Mouse (Mus musculus) ES-E14 (cell line): ENCODE measurements around the gene Prss27. TPM values are rescaled to one million over a fixed set of nuclear protein-coding genes. Genes with fewer than 3 reads are reported as not detected.

Experiments used
- DNase-seq: peaks from one replicate; pipeline ENCODE4 v3.0.0-alpha.2; 2013; ENCODE audit warnings: low read depth, low spot score
- H3K27ac ChIP-seq: 2 replicates; pipeline ENCODE4 v1.5.1; 2012; ENCODE audit warnings: low read depth, mild to moderate bottlenecking, low read length, moderate library complexity, mixed read lengths; ENCODE audit not compliant: poor library complexity, insufficient read depth, severe bottlenecking
- H3K36me3 ChIP-seq: 2 replicates; pipeline ENCODE4 v1.6.1; 2012; ENCODE audit warnings: mild to moderate bottlenecking, low read length, moderate library complexity, mixed read lengths; ENCODE audit not compliant: control insufficient read depth, poor library complexity, insufficient read depth, severe bottlenecking
- H3K4me1 ChIP-seq, 2 experiments: fragments of 150-350 bp in 1 of 2; sonication (generic) in 1 of 2; 2 replicates each; pipeline ENCODE4 v1.6.1; 2012; ENCODE audit warnings: low read length in 2 of 2, mild to moderate bottlenecking in 1 of 2, mixed read lengths in 1 of 2; ENCODE audit not compliant: control insufficient read depth in 2 of 2, insufficient read depth in 2 of 2, poor library complexity in 1 of 2
- H3K4me3 ChIP-seq, 2 experiments: fragments of 150-350 bp in 1 of 2; sonication (generic) in 1 of 2; 2 replicates each; pipeline ENCODE4 v1.5.1; 2012; ENCODE audit warnings: low read length in 2 of 2, low read depth in 1 of 2, mild to moderate bottlenecking in 1 of 2, mixed read lengths in 1 of 2; ENCODE audit not compliant: insufficient read depth in 1 of 2, poor library complexity in 1 of 2, severe bottlenecking in 1 of 2
- H3K9ac ChIP-seq: 2 replicates; pipeline ENCODE4 v1.6.1; 2012; ENCODE audit warnings: low read depth, mild to moderate bottlenecking, low read length, mixed read lengths; ENCODE audit not compliant: poor library complexity, insufficient read depth, severe bottlenecking
- H3K9me3 ChIP-seq: fragments of 150-350 bp; sonication (generic); 2 replicates; pipeline ENCODE4 v1.6.1; 2012; ENCODE audit warnings: low read depth, mild to moderate bottlenecking, low read length; ENCODE audit not compliant: control insufficient read depth, insufficient read depth
- CHD2 ChIP-seq: IDR thresholded peaks from 2 replicates; pipeline ENCODE4 v1.6.1; 2014; ENCODE audit warnings: mild to moderate bottlenecking, low read depth, low read length, inconsistent platforms
- HCFC1 ChIP-seq: IDR thresholded peaks from 2 replicates; pipeline ENCODE4 v1.6.1; 2012; ENCODE audit warnings: low read length, inconsistent platforms, borderline replicate concordance; ENCODE audit not compliant: insufficient read depth
- MAFK ChIP-seq: IDR thresholded peaks from 2 replicates; pipeline ENCODE4 v1.6.1; 2014; ENCODE audit warnings: mild to moderate bottlenecking, low read depth, low read length, inconsistent platforms; ENCODE audit not compliant: insufficient read depth
- ZC3H11A ChIP-seq: IDR thresholded peaks from 2 replicates; pipeline ENCODE4 v1.6.1; 2012; ENCODE audit warnings: low read depth, mild to moderate bottlenecking, inconsistent platforms, low read length, borderline replicate concordance
- ZNF384 ChIP-seq: IDR thresholded peaks from 2 replicates; pipeline ENCODE4 v1.6.1; 2012; ENCODE audit warnings: low read depth, low read length, inconsistent platforms
- in situ Hi-C, 2 experiments: fragments of 600-800 bp; cut with MboI; formaldehyde crosslinking; loops; one replicate each; pipeline ENCODE4 v1.15.1; 2025; ENCODE audit warnings: low sequenced_read_pairs in 2 of 2, inconsistent platforms in 1 of 2; ENCODE audit not compliant: unreplicated experiment in 2 of 2
- total RNA-seq: library from RNA; depleted of rRNA; stranded (reverse); fragments of 300-350 nt; gene quantifications from 2 replicates; pipeline ENCODE4 v1.2.3, GENCODE M21; 2012; rRNA removed

Prss27 gene
- total RNA-seq: 0.31 and 0.37 TPM in 2 replicates

DNA sequence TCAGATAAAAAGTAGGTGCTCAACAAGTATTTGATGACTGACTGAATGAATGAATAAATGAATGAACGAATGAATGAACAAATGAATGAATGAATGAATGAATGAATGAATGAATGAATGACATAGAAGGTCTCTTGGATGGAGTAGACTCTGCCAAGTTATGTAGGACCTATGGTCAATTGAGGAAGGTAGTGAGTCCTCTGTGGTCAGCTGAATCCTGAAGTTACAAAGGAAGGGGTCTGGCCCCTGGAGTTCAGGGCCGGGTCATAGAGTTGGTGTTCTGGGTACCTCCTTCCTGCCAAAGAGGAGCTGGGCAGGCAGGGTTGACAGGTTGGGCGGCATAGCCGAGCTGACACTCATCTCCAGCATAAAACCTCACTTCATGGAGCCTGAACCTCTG is at the start of gene Prss27:
Prss27 (plus strand) TSS at position 301 of the 400 bp plus-strand sequence.
- Histone ChIP-seq H3K9ac (no peak within 1 kb of the TSS), H3K27ac (no peak within 1 kb of the TSS), H3K4me1 (peaks cover 0 to 6% of the 10 kb centered on the region in 2 experiments; a peak in 1 of 4 replicates), H3K9me3 (no peaks in the 10 kb centered on the region), H3K36me3 (no peaks in the 10 kb centered on the region), H3K4me3 (no peak within 1 kb of the TSS; a peak in 1 of 4 replicates)
- no peak for TF ChIP-seq MAFK
- no peak for TF ChIP-seq ZNF384
- no peak for TF ChIP-seq HCFC1
- no peak for TF ChIP-seq CHD2
- TF ChIP-seq ZC3H11A: no peak
- in situ Hi-C loops: no loop called here
- DNase-seq: no peak

DNA sequence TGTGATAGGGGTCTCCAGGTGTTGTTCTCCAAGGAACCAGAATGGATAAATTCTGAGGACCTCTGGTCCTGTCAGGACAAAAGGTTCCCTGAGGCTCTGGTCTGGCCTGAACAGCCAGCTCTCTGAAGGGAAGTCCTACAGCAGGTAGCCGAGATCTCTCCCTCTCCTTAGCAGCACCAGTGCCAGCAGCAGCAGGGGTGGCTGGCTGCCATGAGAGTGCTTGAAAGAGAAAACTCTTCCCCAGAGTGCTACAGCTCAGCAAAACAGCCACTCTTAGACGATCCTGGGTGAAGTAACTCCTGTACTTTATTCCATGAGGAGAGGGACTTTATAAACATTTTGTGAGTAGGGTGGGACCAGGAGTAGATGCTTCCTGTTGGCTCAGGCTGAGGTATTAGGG is 48.1 kb upstream of the Prss27 start:
- Histone ChIP-seq H3K36me3 (no peaks in the 10 kb centered on the region), H3K4me3 (no peak overlapping the region), H3K27ac (no peak overlapping the region), H3K4me1 (peaks cover 0 to 14% of the 10 kb centered on the region in 2 experiments; a peak in 2 of 4 replicates), H3K9me3 (no peaks in the 10 kb centered on the region), H3K9ac (no peak overlapping the region)
- no peak for DNase-seq
- no peak for TF ChIP-seq ZNF384
- TF ChIP-seq HCFC1: no peak
- no peak for TF ChIP-seq MAFK
- TF ChIP-seq CHD2: no peak
- no peak for TF ChIP-seq ZC3H11A
- in situ Hi-C loops: no loop called here

DNA sequence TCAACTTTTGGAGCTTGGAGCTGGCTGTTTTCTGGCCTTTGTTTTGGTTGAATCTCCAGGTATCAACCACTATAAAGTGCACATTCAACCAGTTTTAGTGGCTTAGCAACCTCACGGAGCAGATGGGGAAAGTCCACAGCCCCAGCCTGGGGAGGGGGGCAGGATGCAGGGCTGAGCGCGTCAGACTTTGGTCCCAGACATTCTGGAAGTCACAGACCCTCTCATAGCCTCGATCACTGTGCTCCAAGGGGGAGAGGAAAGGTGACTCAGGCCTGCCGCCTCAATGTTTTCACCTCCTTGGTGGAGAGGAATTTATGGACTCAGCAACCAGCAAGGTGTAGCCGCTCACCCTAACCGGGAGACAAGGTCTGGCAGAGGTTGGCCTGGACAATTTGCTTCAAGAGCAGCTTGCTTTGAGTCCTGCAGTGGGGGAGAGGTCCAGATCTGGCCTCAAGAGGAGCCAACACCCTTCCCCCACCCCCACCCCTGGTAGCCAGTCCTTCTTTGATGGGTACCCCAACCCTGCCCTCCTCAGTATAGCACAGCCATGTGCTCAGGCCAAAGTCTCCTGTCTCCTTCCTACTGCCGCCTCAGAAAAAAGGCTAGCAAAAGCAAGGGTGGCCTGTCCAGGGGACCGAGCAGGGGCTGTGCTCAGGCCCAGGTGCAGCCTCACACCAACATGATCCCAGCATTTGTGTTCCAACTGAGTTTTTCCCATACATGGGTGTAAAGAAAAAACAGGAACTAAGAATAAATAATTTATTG is 45.0 kb upstream of the Prss27 start:
- Histone ChIP-seq H3K27ac (no peak overlapping the region), H3K4me3 (no peak overlapping the region), H3K4me1 (peaks cover 0 to 18% of the 10 kb centered on the region in 2 experiments; a peak in 2 of 4 replicates), H3K36me3 (no peaks in the 10 kb centered on the region), H3K9ac (no peak overlapping the region; the same call in 1 of the 2 replicates), H3K9me3 (no peaks in the 10 kb centered on the region)
- TF ChIP-seq ZNF384 (no peak), MAFK (no peak), HCFC1 (no peak), ZC3H11A (no peak), CHD2 (no peak)
- DNase-seq: no peak
- in situ Hi-C loops: no loop called here

DNA sequence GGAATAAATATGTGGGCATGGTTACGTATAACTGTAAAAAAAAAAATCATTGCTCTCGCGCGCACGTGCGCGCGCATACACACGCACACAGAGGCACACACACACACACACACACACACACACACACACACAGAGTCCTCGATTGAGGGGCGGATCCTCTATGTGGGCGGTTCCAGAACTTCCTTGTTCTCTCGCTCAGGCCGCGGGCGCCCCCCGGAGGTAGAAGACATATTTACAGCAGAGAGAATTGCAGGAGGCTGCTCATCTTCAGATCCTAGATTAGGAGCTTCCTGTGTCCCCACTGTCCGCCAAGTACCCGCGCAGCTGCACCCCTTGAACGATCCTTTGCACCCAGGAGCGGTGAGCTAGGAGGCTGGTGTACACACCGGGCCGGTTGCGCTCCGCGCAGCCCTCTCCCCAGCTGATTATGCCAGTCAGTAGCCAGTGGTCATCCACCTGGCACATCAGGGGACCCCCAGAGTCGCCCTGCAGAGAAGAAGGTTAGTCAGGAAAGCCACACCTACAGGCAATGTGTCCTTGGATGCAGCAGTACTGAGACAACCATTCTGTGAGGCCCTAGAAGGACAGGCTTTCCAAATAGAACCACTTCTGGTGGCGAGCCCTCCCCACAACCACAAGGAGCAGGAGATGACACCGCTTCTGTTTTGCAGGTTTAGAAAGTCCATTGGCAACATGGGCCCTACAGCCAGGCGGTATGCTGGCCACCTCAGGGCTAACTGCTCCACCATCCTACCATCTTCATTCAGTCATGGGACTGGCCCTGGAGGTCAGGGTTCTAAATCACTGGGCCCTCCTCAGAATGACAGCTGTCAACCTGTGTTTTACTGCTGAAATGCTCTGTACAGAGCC is 44.1 kb upstream of the Prss27 start:
- in situ Hi-C loops: no loop called here
- peak overlapping the region; percentile 14 to 19; a peak in 2 of 4 replicates for H3K4me3 ChIP-seq
- TF ChIP-seq HCFC1 (no peak), ZNF384 (peak; percentile 87)

More for the DNA sequence above, 44.1 kb upstream of the Prss27 start:
- peaks cover 0 to 22% of the 10 kb centered on the region in 2 experiments; a peak in 2 of 4 replicates for H3K4me1 ChIP-seq
- H3K27ac ChIP-seq: no peak overlapping the region
- peak; percentile 96 for DNase-seq
- H3K36me3 ChIP-seq: no peaks in the 10 kb centered on the region
- no peak overlapping the region for H3K9ac ChIP-seq
- no peaks in the 10 kb centered on the region for H3K9me3 ChIP-seq
